Mouse (Mus musculus) frontal cortex, postnatal 14 days (tissue): ENCODE results near the gene Mrpl36.

Experiments
- DNase-seq, 2 experiments: peaks; one replicate each; pipeline ENCODE4 v3.0.0; 2022; ENCODE audit warnings: low spot score in 2 of 2

The Mrpl36 gene

DNA sequence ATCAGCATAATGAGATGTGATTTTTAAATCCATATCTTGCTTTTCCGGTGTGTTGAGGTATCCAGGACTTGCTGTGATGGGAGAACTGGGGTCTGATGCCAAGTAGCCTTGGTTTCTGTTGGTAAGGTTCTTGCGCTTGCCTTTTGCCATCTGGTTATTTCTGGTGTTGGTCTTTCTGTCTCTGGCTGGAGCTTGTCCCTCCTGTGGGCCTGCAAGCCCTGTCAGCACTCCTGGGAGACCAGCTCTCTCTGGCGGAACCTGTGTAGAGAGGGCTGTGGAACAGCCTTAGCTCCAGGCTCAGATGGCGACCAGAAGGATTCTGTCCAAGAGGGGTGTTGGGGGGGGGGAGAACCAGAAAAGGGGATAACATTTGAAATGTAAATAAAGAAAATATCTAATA is 18.4 kb downstream of the Mrpl36 start:
- DNase-seq: no peak

- DNase-seq: no peak
Observed at GRCm38 (mm10) chr13:73347171-73347570, 18.9 kb downstream of the Mrpl36 start.

GRCm38 (mm10) chr13:73347922-73348650 is 19.8 kb downstream of the Mrpl36 start:
- DNase-seq: no peak

GRCm38 (mm10) chr13:73350741-73351140 is 22.4 kb downstream of the Mrpl36 start:
- no peak for DNase-seq

GRCm38 (mm10) chr13:73351910-73352309 is 23.6 kb downstream of the Mrpl36 start:
- no peak for DNase-seq

DNA sequence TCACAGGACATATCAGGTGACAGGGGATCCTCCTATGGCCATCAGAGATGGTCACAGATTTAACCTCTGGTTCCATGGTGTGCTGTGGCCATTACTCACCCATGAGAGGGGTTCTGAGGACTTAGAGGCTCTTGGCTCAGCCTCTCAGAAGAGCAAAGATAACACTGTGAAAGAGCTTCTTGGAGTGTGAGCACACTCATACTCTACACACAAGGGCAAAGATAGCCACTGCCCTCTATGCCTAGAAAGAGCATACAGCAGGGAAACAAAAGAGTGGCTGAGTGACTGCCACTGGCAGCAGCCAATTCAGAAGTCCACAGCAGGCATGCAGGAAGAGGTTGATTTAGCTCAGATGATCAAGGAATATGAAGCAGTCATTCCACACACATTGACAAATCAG is 24.2 kb downstream of the Mrpl36 start:
- no peak for DNase-seq

- no peak for DNase-seq
Observed at GRCm38 (mm10) chr13:73357106-73357505, 28.8 kb downstream of the Mrpl36 start.

DNA sequence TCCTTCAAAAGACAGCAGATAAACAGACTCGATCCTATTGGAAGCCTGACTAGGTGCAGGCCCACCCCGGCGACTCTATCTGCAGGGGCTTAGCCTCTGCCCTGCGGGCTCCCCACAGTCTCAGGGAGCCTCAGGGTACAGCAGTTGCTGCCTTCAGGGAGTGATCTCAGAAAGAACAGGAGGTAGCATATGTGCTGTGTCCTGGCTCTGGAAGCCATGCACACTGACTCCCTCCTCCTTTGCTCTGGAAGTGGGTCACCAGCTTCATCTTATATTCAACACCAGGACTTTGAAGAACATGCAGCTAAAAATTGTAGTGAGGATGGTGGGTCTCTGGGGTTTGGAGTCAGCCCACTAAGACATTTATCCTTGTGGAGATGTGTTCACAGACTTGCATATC is 45.1 kb downstream of the Mrpl36 start:
- DNase-seq: no peak

DNA sequence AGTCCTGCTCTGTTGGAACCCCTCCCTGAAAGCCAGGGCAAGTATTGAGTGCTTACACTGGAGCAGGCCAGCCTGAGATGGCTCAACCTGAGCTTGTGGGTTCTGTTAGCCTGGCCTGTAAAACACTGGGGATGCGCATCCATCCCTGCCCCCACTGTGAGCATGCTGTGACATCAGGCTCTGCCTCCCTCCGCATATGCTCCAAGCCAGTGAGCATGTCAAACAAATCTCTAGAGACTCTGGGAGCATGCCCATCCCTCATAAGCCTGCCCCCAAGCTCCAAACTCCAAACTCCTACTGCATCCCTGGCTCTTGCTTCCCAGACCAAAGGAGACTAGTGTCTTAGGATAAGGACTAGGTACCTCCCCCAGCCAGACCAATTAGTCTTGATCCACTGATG is 46.3 kb downstream of the Mrpl36 start:
- no peak for DNase-seq

- no peak for DNase-seq
Observed at GRCm38 (mm10) chr13:73377637-73378036, 49.3 kb downstream of the Mrpl36 start.
